Mouse (Mus musculus) brown adipose tissue, adult 24 weeks (tissue): ENCODE measurements around the gene Plch1. TPM values are rescaled to one million over a fixed set of nuclear protein-coding genes. Genes with fewer than 3 reads are reported as not detected.

ENCODE experiments used
- H3K27ac ChIP-seq: fragments of 200-500 bp; replicated peaks from 2 replicates; pipeline ENCODE4 v1.5.1; 2012; ENCODE audit warnings: low read depth, mild to moderate bottlenecking, low read length
- H3K4me1 ChIP-seq: fragments of 200-500 bp; 2 replicates; pipeline ENCODE4 v1.6.1; 2012; ENCODE audit warnings: low read length, mixed read lengths; ENCODE audit not compliant: control insufficient read depth, insufficient read depth, insufficient read length
- H3K4me3 ChIP-seq: fragments of 200-500 bp; 2 replicates; pipeline ENCODE4 v1.5.1; 2012; ENCODE audit warnings: low read depth, mild to moderate bottlenecking, low read length, moderate library complexity; ENCODE audit not compliant: insufficient read depth
- polyA plus RNA-seq: library from polyadenylated mRNA; stranded (reverse); fragments of >200 nt; gene quantifications from 2 replicates; pipeline ENCODE4 v1.2.4, GENCODE M21; 2012; ENCODE audit not compliant: missing spikeins, insufficient read depth, insufficient read length

Gene Plch1
- polyA plus RNA-seq, 1 experiment = not detected

DNA sequence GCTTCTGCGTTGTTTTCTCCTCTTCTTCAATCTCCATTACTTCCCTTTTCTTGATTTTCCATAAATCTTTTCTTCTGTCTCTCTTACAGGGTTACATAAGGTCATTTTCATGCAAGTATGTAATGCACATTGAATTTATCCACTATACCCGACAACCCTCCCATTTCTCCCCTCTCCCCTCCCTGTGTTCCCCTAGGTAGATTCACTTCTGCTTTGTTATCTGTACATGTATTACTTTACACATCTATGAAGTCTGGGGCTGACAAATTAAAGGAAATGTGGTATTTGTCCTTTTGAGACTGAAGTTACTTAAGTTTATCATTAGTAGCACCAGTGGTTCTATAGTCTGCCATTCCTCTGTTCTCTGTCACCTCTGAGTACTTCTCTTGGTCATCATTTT is 18.2 kb downstream of the Plch1 start:
- Histone ChIP-seq H3K27ac (no peak overlapping the region), H3K4me3 (no peak overlapping the region), H3K4me1 (no peaks in the 10 kb centered on the region)

GRCm38 (mm10) chr3:63878995-63879666 is 20.1 kb downstream of the Plch1 start:
- Histone ChIP-seq H3K27ac (no peak overlapping the region), H3K4me3 (no peak overlapping the region), H3K4me1 (no peaks in the 10 kb centered on the region)

GRCm38 (mm10) chr3:63872818-63873217 is 26.5 kb downstream of the Plch1 start:
- Histone ChIP-seq H3K27ac (no peak overlapping the region), H3K4me3 (no peak overlapping the region)

DNA sequence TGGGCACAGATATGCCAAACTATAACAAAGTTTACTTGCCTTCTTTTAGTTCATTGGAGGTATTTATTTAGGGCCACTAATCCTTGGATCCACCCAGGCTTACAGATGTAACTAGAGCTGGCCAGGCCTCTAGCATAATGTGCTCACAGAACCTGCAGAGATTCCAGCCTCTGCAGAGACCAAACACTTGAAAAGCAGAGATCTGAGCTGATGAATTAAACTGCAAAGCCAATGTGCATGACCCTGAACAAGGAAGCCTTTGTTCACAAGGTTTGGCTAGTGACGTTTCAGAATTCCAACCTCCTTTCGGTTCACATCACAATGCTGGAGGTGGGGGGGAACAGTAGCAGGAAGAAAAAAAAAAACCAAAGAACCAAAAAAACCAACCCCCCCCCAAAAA is 28.0 kb downstream of the Plch1 start:
- no peak overlapping the region for H3K27ac ChIP-seq
- H3K4me3 ChIP-seq = no peak overlapping the region
- no peaks in the 10 kb centered on the region for H3K4me1 ChIP-seq

More at GRCm38 (mm10) chr3:63872818-63873217, 26.5 kb downstream of the Plch1 start:
- no peaks in the 10 kb centered on the region for H3K4me1 ChIP-seq

DNA sequence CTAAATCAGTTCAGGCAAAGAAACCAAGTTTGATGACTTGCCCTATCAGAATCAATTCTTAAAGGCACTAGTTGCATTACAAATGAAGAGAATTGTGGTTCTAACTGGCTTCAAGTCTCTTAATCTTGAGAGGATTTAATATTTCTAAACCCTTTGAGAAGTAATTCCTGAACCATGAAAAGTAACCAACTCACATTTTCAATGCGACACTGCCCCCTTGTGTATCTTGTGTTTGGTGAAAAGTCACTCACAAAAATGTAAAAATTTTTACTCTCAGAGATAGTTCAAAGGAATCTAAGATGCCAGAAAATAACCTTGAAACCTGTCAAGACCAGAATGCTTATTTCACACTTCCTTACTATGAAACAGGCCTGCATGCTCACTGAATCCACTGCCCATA is 31.0 kb downstream of the Plch1 start:
- no peak overlapping the region for H3K27ac ChIP-seq
- H3K4me1 ChIP-seq = no peaks in the 10 kb centered on the region
- no peak overlapping the region for H3K4me3 ChIP-seq

DNA sequence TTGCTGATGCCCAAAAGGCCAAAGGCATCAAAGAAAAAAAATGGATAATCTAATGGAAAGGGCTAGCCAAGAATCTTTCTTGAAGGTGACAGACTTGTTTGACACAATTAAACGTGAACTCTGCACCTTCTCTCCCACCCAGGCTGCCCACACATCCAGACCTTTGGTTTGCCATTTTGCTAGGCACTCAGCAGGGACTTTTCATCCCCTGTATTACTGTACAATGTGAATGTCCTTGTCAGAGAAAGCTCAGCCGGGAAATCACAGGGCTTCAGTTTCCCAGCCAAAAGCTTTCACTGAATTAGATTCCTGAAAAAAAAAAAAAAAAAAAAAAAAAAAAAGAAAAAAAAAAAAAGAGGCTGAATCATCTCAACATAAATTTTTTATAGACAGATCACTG is 34.2 kb downstream of the Plch1 start:
- Histone ChIP-seq H3K4me1 (no peaks in the 10 kb centered on the region), H3K4me3 (no peak overlapping the region), H3K27ac (no peak overlapping the region)

DNA sequence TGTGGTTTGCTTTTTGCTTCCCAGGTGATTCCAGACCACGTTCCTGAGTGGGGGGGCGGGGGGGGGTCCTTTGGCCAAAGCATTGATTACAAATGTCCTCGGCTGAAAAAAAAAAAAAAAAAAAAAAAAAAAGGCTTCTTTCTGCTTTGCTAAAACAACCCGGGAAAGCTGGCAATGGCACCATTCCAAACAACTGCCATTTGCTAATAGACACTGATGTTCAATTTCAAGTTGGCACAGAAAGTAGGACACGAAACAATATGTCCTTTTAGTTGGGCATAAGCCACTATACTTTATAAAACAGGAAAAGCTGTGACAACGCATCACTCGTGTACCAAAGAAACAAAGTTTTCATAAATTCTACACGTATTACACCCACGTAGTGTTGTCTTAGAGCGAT is 36.6 kb downstream of the Plch1 start:
- Histone ChIP-seq H3K27ac (no peak overlapping the region), H3K4me3 (no peak overlapping the region), H3K4me1 (no peaks in the 10 kb centered on the region)

GRCm38 (mm10) chr3:63852828-63853227 is 46.4 kb downstream of the Plch1 start:
- Histone ChIP-seq H3K4me3 (no peak overlapping the region), H3K4me1 (no peaks in the 10 kb centered on the region), H3K27ac (no peak overlapping the region)

- Histone ChIP-seq H3K4me3 (no peak overlapping the region), H3K4me1 (no peaks in the 10 kb centered on the region), H3K27ac (no peak overlapping the region)
Measured at GRCm38 (mm10) chr3:63851125-63851698, 48.1 kb downstream of the Plch1 start.

DNA sequence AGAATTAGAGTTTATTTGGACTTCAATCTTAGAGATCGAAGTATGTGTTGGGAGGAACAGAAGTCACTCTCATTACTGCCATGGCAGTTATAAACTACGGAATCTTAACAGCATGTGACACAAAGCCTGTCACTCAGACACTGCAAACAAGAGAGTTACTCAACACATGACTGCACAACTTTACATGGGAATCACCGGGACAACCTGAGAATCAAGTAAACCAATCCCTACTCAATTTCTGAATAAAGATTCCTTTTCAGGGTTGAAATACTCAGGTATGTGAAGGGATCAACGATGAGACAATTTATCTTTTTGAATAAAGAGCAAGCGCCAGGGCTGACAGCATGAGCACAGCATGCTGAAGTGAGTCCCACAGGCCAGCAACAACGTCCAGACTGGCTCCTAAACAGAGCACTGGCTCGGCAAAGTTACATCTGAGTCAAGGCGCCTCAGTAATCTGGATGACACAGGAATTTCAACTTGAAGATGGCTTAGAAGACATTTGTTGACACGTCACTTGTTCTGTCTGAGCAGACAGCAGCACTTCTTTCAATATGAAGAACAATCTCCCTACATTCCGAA is 49.4 kb downstream of the Plch1 start:
- Histone ChIP-seq H3K27ac (no peak overlapping the region), H3K4me1 (no peaks in the 10 kb centered on the region), H3K4me3 (no peak overlapping the region)

GRCm38 (mm10) chr3:63844141-63844540 is 55.1 kb downstream of the Plch1 start:
- H3K4me1 ChIP-seq = no peaks in the 10 kb centered on the region
- H3K27ac ChIP-seq = no peak overlapping the region
- H3K4me3 ChIP-seq = no peak overlapping the region

DNA sequence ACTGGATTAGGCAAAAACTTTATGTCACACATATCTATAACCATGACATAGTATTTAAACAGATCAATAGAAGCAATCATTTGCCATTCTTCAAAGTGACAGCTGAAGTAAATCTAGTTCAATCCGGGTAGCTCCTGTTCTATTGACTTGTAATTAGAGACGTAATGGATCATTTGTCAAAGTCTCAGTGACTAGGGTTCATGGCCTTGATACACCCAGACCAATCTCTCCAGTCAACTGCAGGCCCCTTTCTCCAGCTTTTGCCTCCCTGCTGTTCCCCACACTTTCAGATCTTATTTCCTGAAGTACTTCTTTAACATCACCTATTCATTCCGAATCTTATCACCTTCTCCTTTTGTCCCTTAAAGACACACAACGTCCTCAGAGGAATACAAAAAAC is 56.8 kb downstream of the Plch1 start:
- H3K27ac ChIP-seq = no peak overlapping the region
- H3K4me3 ChIP-seq = no peak overlapping the region

DNA sequence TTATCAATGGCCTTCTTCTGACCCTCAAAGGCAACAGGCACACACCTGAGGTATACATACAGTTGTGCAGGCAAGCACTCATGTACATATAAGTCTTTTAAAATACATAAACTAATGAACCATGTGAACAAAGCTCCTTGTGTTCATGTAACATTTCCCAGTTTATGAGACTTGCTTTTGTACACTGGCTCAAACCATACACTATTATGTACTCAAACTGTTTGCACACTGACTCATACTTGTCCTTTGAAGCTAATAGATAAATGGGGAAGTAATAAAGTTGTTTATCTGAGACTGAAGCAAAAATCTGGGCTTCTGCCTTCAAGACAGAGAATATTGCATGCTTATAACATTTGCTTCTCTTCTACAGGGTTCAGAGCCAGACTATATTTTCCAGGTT is 61.5 kb downstream of the Plch1 start:
- H3K4me1 ChIP-seq = no peaks in the 10 kb centered on the region
- no peak overlapping the region for H3K4me3 ChIP-seq
- no peak overlapping the region for H3K27ac ChIP-seq

More for the DNA sequence above, 56.8 kb downstream of the Plch1 start:
- no peaks in the 10 kb centered on the region for H3K4me1 ChIP-seq

GRCm38 (mm10) chr3:63836937-63837632 is 62.2 kb downstream of the Plch1 start:
- Histone ChIP-seq H3K4me1 (no peaks in the 10 kb centered on the region), H3K27ac (no peak overlapping the region), H3K4me3 (no peak overlapping the region)

GRCm38 (mm10) chr3:63835816-63836215 is 63.5 kb downstream of the Plch1 start:
- Histone ChIP-seq H3K4me1 (no peaks in the 10 kb centered on the region), H3K4me3 (no peak overlapping the region), H3K27ac (no peak overlapping the region)
